Mouse (Mus musculus) common myeloid progenitor, adult 5-6 weeks (primary cell): ENCODE results near the gene 4930558K02Rik. TPM values are rescaled to one million over a fixed set of nuclear protein-coding genes. Genes with fewer than 3 reads are reported as not detected.

ENCODE experiments used
- ATAC-seq: replicated peaks from 2 replicates; pipeline ENCODE4 v1.8.0; 2016; ENCODE audit warnings: low read depth, mild to moderate bottlenecking, moderate TSS enrichment, inconsistent platforms; ENCODE audit not compliant: poor library complexity, severe bottlenecking
- total RNA-seq: library from RNA; stranded (forward); fragments of 200-1000, 187-1606 nt; gene quantifications from 2 replicates; pipeline ENCODE4 v1.2.3, GENCODE M21; 2017

4930558K02Rik gene
- total RNA-seq, 1 experiment from 2014 or later = not detected

- peak; percentile 22; the same call in 1 of the 2 replicates for ATAC-seq
Observed at GRCm38 (mm10) chr1:161912940-161913647, 66.3 kb downstream of the 4930558K02Rik start.

GRCm38 (mm10) chr1:161909074-161909473 lies 70.4 kb downstream of the 4930558K02Rik start:
- ATAC-seq = no peak

GRCm38 (mm10) chr1:161907795-161908457 lies 71.5 kb downstream of the 4930558K02Rik start:
- ATAC-seq = no peak

GRCm38 (mm10) chr1:161907111-161907510 lies 72.3 kb downstream of the 4930558K02Rik start:
- no peak for ATAC-seq

GRCm38 (mm10) chr1:161902692-161903452 lies 76.6 kb downstream of the 4930558K02Rik start:
- no peak for ATAC-seq

- peak; percentile 57 for ATAC-seq
Observed at GRCm38 (mm10) chr1:161900129-161900528, 79.3 kb downstream of the 4930558K02Rik start.

- no peak for ATAC-seq
Observed at GRCm38 (mm10) chr1:161897235-161897634, 82.2 kb downstream of the 4930558K02Rik start.

- ATAC-seq = peak; percentile 46
Observed at GRCm38 (mm10) chr1:161896130-161896529, 83.3 kb downstream of the 4930558K02Rik start.

GRCm38 (mm10) chr1:161895014-161895413 lies 84.4 kb downstream of the 4930558K02Rik start:
- ATAC-seq = no peak

GRCm38 (mm10) chr1:161894553-161894952 lies 84.9 kb downstream of the 4930558K02Rik start:
- peak; percentile 90 for ATAC-seq

- ATAC-seq = peak; percentile 64
Observed at GRCm38 (mm10) chr1:161894126-161894525, 85.3 kb downstream of the 4930558K02Rik start.

Other genes starting within 250 kb of the 4930558K02Rik start
- not detected in 2 replicates for gene Fasl, start 191.1 kb downstream of the 4930558K02Rik start, total RNA-seq
- gene Suco, start 103.0 kb downstream of the 4930558K02Rik start, total RNA-seq = 61.5 and 86.5 TPM in 2 replicates
- 15.7 and 16.0 TPM in 2 replicates for gene Pigc, start 10.4 kb downstream of the 4930558K02Rik start, total RNA-seq